Mouse (Mus musculus) spleen, adult 2 months (tissue): ENCODE data around the gene Lyz1.

Experiments
- CTCF ChIP-seq: fragments of 200-500 bp; IDR thresholded peaks from 2 replicates; pipeline ENCODE4 v1.5.1; 2011; ENCODE audit warnings: mild to moderate bottlenecking, inconsistent platforms; ENCODE audit not compliant: insufficient read depth, insufficient read length, insufficient replicate concordance; ENCODE audit errors: extremely low read depth
- POLR2A ChIP-seq: fragments of 200-500 bp; IDR thresholded peaks from 2 replicates; pipeline ENCODE4 v1.6.1; 2011; ENCODE audit warnings: low read depth, low read length, inconsistent platforms

- TF ChIP-seq POLR2A (no peak), CTCF (no peak)
Measured at GRCm38 (mm10) chr10:117299106-117299505, 6.4 kb upstream of the Lyz1 start.
